Mouse (Mus musculus): ENCODE results near the gene Cacnb2.

Gene Cacnb2

DNA sequence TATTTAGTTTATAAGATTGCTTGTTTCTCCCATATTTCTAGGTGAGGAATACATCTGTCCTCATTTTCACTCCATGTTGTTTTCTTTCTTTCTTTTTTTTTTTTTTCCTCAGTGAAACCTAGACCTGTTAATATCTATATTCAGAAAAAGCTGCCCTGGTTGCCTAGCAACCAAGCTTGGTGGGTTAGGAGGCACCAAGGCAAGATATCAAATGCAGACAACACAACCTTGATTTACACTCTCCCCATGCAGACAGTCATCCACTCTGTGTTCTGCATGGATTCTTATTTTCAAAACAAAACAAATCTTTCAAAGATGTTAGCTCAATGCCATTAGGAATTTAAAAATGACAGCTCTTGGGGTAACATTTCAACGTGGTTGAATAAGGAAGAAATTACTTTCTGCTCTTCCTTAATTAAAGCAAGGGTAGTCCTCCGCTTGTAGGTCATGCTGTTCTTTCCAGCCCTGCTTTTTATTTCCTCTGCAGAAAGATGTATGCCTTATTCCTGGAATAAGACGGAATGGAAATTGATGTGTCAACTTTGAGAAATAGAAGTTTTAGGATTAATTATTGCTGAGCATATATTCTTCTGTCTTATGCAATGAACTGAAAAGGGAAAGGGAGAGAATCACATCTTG lies 172.1 kb downstream of the Cacnb2 start:
- DNase-seq, result no peak

- no peak for DNase-seq
Observed at GRCm38 (mm10) chr2:14787983-14788382, 185.1 kb downstream of the Cacnb2 start.

DNA sequence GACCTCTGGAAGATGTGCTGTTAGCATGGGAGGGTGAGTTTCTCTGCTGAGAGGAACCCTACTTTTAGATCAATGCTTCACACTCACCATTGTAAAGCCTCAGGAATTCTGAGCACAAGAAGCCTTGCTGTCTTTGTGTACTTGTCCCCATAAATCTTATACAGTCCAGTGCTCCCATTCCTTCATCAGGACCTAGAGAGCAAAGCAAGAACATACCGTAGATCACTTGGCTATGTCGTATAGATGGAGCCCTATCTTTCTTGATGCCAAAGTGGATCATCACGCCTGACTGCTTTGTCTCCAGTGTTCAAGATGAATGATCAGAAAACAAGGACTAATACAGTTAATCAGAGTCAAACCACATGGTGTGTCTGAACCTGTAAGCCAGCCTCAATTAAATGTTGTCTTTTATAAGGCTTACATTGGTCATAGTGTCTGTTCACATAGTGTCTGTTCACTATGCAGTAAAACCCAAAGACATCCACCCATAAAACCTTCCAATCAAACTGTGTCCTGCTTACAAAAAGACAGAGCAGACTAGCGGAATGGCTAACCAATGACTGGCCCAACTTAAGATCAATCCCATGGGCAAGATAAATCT lies 198.7 kb downstream of the Cacnb2 start:
- DNase-seq, result no peak

- no peak for DNase-seq
Observed at GRCm38 (mm10) chr2:14807650-14808347, 204.9 kb downstream of the Cacnb2 start.

DNA sequence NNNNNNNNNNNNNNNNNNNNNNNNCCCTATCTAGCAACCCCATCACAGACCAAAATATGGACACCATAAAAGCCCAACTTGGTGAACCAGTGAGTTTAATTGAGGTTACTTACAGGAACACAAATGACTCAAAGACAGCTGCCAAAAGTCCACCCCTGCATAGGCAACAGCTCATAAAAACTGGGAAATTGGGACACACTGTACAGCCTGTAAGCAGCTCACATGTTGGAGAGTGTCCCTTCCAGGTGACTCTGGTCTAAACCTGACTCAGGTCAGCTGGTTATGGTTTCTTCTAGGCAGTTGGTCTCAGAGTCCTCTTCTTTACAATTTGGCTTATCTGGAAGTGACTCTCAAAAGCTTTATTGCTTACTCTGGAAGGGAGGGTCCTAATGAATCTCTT lies 212.1 kb downstream of the Cacnb2 start:
- no peak for DNase-seq

GRCm38 (mm10) chr2:14818651-14819050 lies 215.8 kb downstream of the Cacnb2 start:
- DNase-seq, result no peak

DNA sequence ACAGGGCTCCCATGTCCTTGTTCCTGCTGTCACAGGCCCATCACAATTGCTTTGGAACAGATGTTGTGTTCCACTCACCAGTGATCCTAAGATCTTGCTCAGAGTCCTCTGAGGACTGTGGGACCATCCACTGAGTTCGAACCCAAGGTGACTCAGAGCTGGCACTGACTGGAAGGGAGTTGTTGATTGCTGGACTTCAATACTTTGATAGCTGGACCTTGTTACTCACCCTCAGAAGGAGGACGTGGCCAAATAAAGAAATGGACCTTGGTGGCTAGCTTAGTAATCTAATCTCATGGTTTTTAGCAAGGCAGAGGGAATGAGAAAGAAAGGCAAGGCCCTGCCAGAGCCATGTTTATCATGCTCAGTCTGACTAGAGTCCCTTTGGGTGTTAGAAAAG lies 218.1 kb downstream of the Cacnb2 start:
- no peak for DNase-seq

DNA sequence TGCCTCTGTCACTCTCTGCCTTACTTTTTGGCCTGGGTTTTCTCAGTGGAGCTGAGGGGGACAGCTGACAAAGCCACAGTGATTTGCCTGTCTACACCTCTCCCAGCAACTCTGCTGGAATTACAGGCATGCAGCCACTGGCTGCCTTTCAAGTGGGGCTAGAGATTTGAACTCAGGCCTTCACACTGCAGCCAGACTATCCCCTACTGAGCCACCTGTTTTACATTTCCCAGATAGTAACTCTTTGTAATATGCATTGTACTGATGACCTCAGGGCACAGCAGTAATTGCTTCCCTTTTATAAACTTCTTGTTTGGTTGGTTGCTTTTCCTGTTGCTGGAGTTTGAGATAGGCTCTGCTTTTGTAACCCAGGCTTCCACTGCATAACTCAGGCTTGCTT lies 220.2 kb downstream of the Cacnb2 start:
- DNase-seq, result peak; percentile 12 to 42

GRCm38 (mm10) chr2:14823816-14824348 lies 221.0 kb downstream of the Cacnb2 start:
- DNase-seq, result peak; percentile 61 to 73

DNA sequence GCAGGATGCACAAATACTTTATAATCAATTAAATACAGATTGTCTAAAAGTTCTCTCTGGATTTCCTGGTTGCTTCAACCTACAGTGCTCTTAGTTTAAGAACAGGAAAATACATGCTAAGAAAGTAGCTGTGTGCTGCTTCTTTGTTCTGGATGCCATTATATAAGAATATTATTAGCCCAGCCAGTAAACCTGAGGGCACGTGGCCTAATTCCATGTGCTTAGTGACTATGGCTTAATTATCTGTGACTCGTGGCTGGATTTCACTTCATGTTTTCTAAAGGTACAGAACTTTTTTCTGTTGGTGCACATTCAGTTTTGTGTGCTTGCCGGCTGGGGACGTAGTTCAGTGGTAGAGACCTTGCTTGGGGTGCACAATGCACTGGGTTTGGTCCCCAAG lies 222.3 kb downstream of the Cacnb2 start:
- no peak for DNase-seq

GRCm38 (mm10) chr2:14829451-14829850 lies 226.6 kb downstream of the Cacnb2 start:
- no peak for DNase-seq

GRCm38 (mm10) chr2:14831308-14831707 lies 228.4 kb downstream of the Cacnb2 start:
- no peak for DNase-seq

- no peak for DNase-seq
Observed at GRCm38 (mm10) chr2:14834700-14835317, 231.9 kb downstream of the Cacnb2 start.

DNA sequence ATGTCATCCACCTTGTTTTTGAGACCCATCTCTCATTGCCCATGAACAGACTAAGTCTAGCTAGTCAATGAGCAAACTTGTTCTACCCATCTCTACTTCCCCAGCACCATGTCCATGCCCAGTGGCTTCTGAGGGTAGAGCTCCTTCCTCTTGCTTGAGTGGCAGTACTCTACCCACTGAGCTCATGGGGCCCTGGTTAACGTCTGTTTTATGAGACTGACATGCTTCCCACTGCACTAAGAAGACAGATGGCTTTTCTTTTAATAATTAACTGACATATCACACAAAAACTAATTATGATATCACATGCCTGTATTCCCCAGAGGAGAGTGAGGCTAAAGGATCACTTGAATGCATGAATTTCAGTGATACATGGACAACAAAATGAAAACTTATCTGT lies 238.4 kb downstream of the Cacnb2 start:
- DNase-seq, result no peak

GRCm38 (mm10) chr2:14846727-14847126 lies 243.8 kb downstream of the Cacnb2 start:
- DNase-seq, result no peak

GRCm38 (mm10) chr2:14847188-14847587 lies 244.3 kb downstream of the Cacnb2 start:
- no peak for DNase-seq

DNA sequence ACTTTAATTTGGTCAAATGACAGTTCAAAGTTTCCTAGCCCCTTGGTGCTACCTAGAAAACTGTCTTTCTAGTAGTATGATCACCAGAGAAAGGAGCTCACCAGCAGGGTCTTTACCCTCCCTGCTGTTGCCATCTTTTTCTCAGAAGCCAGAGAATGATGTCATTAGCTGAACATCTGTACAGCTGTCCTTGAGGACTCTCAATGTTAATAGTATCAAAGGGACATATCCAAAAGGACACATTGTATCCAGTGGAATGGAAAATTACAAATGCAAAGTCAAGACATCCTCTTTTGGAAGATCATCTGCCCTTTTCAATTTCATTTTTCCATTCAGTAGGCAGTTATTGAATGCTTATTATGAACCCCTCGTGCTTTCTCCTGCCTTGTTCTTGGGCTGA lies 247.9 kb downstream of the Cacnb2 start:
- DNase-seq, result no peak

DNA sequence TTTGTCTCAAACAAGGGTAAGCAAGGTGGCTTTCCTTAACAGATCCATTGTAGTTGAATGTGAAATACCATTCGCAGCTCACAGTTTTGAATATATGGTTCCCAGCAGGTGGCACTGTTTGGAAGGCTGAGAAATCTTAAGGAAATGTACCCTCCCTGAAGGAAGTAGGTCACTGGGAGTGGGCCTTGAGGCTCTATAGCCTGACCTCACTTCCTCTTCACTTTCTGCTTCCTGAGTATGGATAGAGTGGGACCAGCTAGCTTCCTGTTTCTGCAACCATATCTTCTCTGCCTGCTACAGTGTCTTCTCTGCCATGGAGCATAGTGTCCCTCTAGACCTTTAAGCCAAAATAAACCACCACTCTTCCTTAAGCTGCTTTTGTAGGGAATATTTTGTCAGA lies 248.5 kb downstream of the Cacnb2 start:
- peak; percentile 20 to 52 for DNase-seq

- DNase-seq, result no peak
Observed at GRCm38 (mm10) chr2:14854054-14854453, 251.2 kb downstream of the Cacnb2 start.

GRCm38 (mm10) chr2:14858301-14858700 lies 255.4 kb downstream of the Cacnb2 start:
- no peak for DNase-seq

DNA sequence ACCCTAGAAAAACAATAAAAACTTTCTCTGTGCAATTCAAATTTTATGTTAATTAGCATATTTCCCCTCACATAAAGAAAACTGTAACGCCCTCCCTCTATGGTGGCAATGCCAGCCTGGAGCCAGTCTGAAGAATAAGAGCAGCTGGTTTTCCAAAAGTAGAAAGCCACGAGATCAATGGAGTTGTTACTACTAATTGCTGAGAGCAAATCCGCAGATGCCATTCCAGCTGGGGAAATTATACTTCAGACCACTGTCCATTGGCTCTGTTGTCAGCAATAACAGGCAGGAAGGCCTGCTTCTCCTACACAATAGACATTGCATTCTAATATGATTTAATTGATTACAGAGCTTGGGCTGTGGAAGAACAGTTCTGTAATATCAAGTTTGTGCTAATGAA lies 257.5 kb downstream of the Cacnb2 start:
- DNase-seq, result no peak

- DNase-seq, result no peak
Observed at GRCm38 (mm10) chr2:14861613-14862012, 258.7 kb downstream of the Cacnb2 start.

DNA sequence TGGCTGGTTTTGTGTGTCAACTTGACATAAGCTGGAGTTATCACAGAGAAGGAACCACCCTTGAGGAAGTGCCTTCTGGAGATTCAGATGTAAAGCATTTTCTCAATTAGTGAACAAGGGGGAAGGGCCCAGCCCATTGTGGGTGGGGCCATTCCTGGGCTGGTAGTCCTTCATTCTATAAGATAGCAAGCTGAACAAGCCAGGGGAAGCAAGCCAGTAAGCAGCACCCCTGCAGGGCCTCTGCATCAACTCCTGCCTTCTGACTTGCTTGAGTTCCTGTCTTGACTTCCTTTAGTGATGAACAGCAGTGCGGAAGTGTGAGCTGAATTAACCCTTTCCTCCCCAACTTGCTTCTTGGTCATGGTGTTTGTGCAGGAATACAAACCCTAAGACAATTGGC lies 260.1 kb downstream of the Cacnb2 start:
- DNase-seq, result no peak

GRCm38 (mm10) chr2:14873116-14873515 lies 270.2 kb downstream of the Cacnb2 start:
- no peak for DNase-seq
